Mouse (Mus musculus): ENCODE data around the gene Gata5.
A peak's percentile ranks its signal among the peaks of the same experiment; 100 is the strongest.

Gata5 gene

DNA sequence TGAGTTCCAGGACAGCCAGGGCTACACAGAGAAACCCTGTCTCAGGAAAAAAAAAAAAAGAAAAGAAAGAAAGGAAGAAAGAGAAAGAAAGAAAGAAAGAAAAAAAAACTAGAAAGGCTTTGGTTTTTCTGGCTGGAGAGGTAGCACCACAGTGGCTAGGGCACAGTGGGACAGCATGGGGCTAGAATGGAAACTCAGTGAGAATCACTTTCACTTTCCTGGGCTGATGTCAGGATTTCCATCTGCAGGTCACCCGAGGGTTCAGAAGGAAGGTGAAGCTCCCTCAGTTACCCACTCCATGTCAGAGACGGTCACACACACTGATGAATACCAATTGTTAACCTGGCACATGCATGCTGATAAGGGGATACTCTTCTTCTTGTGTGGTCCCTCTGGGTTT, 26.8 kb downstream of the Gata5 start:
- no peak for DNase-seq (ENCODE audit: low read depth)

DNA sequence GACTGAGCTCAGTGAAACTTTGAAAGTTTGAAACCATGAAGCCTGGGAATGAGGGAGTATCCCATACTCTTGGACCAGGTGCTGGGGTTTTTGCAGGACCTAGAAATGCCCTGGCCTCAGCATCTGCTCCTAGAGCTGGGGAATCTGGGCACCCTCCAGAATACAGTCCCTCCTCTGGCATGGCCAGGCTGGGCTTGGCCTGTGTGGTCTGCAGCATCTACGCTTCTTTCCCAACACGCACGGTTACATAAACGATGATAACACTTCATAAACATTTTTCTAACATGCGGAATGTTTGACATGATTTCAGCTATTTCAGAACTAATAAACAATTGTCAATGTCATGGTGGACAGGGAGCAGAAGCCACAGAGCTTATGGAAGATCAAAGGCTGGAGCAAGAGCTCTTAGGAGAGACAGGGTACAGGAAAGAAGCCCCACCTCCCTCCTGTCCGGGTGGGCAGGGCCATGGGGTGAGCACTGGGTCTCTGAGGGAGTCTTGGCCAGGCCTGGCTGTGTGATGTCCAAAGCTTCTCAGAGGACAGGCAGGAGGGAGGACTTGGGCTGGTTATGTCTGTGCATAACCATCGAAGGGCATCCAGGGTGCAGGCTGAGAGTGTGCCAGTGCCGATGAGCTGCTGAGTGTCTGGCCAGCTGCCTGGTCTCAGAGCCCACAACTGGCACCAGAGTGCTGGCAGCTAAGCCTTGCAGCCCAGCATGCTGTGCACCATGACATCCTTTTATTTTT, 27.9 kb downstream of the Gata5 start:
- no peak for DNase-seq (ENCODE audit: low read depth)

DNA sequence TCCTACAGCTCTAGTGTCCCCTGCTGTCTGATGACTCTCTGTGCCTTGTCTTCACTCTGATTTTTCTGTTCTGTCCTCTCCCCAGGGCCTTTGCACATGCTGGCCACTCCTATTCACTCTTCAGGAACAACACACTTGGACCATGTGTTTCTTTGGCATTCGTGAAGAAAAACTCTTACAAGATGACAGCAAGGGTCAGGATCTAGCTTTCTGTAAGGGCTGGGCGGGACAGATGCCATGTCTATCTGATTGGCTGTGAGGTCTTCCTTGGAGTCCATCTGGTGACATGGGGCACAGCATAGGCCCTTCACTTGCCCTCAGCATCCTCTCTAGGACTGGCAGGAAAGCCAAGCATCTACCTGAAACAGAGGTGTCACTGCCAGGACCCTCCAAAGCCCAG, 28.5 kb downstream of the Gata5 start:
- no peak for DNase-seq (ENCODE audit: low read depth)

DNA sequence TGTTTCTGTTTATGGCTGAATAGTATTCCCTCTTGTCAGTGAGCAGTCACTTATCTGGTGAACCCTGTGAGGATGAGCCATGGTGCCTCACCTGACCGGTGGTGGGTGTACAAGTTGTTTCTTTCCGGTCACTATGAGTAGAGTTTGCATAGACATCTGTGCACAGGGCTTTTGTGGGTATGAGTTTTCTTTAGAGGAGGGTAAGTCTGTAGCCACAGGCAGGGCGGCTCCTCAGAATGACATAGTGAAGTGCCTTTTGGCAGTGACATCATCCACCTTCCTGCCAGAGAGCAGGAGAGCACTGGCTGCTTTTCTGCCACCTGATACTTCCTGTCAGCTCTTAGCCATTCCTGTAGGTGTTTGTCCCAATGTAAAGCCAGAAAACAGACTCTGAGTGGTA, 29.0 kb downstream of the Gata5 start:
- no peak for DNase-seq (ENCODE audit: low read depth)

DNA sequence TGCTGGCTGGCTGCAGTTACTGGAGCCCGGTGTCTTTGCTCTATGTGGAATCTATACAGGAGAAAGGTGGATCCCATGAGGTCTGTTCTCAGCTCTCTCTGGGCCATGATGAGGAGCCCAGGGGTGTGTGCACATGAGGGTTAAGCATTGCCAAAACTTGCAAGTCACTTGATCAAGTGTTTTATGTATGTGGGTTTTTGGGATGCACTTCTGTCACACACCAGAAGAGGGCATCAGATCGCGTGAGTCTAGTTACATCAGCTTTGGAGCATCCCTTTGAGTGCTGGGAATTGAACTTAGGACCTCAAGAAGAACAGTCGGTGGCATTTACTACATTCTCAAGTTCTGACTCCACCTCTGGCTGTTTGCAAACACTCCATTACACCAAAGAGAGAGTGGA, 29.9 kb downstream of the Gata5 start:
- no peak for DNase-seq (ENCODE audit: low read depth)

DNA sequence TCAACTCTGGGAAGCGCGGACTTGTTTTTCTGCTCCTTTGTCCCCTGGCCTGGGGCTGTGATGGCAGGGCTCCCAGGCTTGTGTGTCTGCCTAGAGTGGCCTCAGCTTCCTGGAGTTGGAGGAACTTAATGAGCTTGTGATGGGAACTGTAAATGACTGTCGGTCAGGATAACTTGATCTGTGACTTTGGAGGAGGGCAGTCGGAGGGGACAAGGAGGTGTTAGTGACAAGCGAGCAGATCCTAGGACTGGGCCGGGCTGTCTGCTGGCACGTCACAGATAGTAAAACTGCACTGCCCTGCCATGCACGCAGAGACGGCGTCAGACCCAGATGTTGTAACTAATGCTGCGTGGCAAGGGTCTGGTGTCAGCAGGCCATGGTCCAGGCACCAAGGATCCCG, 31.0 kb downstream of the Gata5 start:
- no peak for DNase-seq (ENCODE audit: low read depth)

DNA sequence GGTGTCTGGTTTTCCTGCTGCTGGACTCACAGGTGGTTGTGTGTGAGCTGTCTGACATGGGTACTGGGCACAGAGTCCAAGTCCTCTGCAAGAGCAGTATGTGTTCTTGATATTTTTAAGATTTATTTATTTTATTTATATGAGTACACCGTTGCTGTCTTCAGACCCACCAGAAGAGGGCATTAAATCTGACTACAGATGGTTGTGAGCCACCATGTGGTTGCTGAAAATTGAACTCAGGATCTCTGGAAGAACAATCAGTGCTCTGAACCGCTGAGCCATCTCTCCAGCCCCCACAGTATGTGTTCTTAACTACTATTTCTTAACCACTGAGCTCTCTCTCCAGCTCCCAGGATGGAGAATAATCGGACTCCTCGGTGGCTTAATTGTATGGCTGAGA, 32.3 kb downstream of the Gata5 start:
- no peak for DNase-seq (ENCODE audit: low read depth)

DNA sequence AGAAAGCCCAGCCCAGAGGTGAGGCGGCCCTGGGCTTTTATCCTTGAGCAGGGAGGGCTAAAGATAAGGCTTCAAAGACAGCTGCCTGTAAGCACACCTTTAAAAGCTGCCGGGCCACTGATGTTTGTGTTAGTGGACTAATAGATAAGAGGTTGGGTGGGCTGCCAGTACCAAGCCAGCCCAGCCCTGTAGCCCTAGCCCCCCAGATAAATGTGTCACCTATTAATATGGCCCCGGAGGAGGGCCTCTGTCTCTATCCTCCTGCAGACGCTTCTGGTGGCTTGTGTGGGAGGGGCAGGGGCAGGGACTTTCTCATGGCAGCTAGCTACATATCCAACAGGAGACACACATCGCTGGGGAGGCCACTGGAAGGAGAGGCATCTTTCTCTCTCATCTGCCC, 33.7 kb downstream of the Gata5 start:
- no peak for DNase-seq (ENCODE audit: low read depth)

DNA sequence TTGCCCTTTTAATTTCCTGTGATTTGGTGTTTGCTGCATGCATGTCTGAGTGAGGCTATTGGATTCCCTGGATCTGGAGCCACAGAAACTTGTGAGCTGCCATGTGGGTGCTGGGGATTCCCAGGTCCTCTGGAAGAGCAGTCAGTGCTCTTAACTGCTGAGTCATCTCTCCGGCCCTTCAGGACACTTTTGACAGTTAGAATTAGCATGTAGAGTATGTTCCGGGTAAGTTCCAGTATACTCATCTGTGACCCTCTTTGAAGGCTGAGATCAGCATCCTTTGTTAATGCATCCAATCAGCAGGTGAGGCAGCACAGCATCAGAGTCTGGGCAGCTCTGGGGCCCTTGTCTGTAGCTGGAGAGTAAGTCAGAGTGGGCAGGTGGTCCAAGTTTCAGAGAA, 34.2 kb downstream of the Gata5 start:
- DNase-seq (ENCODE audit: low read depth): no peak

DNA sequence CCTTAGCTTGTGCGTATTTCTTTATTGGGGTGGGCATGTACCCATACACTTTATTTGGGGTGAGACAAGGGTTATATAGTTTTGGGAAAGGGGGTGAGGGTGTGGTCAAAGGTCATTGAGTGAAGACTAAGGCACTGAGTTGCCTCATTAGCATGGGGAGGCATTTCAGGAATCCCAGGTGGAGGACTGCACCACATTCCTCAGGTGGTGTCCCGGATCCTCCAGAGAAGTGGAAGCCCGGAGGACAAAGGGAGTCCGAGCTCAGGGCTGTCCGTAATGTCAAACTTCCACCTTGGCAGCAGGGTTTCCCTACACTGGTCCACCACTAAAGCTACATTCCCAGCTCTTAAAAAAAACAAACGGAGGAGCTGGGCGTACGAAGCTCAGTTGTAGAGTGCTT, 41.6 kb downstream of the Gata5 start:
- DNase-seq (ENCODE audit: low read depth): no peak

DNA sequence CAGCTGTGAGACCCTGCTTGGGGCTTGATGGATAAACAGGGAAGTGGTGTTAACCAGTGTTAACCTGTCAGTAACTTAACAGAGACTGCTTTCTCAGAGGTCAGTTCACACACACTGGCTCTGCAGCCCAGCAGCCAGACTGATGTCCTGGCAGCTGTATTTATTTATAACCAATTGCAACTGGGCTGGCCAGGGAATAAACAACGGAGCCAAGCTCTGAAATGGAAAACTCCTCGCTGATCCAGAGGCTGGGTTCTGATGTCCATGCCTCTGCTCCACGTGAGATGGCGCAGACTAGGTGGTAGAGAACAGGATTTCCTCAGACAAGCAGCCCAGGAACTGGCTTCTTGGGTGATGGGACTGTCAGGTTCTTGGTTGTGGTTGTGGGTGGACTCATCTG, 42.5 kb downstream of the Gata5 start:
- DNase-seq (ENCODE audit: low read depth): no peak

DNA sequence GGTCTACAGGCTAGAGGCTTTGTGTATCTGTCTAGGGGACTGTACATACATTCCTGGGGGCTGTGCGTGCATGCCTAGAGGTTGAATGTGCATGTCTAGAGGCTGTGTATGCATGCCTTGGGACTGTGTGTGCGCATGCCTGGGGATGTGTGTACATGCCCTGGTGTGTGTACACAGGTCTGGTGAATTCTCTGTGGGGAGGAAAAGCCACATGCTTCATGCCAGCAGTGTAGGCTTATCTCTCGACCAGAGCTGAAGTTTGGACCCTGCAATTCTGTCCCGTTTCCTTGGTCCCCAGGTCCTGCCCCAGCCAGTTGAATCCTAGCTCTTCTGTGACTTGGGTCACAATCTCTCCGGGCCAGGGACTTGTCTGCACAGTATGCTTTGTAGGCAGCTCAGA, 42.9 kb downstream of the Gata5 start:
- no peak for DNase-seq (ENCODE audit: low read depth)

DNA sequence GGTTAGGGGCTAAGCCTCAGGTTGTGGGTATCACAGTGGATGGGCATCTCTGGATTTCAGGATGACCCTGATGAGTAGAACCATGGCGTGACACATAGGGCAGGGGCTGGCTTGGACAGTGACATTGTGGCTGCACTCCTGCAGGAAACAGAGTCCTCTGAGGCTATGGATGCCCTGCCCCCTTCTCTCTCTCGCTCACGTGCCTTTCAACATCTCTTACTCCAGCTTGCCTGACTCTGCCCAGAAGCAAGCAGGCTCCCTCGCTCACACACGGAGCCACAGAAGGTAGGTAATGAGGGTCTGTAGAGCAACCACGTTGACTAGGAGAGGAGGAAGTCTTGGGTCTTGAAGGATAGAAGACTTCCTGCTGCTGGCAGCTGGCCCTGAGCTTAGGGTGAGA, 44.0 kb downstream of the Gata5 start:
- DNase-seq (ENCODE audit: low read depth): no peak

DNA sequence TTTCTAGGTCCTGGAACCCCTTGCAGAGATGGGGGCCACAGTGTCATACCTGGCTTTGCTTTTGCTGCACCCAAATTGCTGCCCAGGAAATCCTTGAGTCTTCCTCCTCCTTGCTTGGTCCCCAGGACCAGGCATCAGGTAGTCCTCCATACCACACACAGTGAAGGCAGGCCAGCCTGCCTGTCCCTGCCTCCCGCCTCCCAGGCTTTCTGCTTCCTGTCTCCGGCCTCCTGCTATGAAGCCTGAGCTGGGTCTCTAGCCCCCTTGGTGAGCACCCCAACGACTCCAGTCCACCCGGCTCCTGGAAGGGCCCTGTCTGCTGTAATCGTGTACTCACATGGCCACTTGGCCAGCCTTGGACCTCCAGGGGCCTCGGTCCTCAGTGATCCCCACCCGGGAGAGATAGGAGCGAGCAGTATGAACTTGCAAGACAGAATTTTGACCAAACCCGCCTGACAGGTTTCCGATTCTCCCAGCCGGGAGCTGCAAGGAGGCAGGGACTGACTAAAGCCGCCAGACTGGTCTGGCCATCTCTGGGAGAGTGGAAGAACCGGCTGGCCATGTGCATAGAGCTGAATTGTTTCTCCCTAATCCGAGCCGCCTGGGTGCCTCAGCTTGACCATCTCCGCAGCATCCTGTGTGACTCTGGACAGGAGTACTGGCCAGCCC, 44.9 kb downstream of the Gata5 start, which contains the start of gene Rbbp8nl:
TSS of gene Rbbp8nl (minus strand) at position 440 of the 669 bp plus-strand sequence.
- no peak for DNase-seq (ENCODE audit: low read depth)

DNA sequence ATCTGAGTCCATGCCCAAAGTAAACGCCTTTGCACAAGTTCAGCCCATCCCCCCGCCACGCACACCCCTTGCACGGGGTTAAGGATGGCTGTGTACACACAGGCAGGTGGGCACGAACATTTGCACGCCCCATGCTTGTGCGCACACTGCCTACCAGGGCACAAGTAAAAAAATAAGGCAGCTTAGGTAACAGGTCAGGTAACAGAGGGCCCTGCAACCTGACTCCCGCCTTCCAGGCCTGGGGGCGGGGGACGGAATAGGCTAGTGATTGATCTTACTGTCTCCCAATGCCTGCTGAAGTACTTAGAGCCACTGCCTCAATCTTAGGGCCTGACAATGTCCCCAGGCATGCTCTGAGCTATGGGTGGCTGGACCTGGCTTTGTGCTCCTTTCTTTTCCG, 45.5 kb downstream of the Gata5 start:
- DNase-seq (ENCODE audit: low read depth): no peak

DNA sequence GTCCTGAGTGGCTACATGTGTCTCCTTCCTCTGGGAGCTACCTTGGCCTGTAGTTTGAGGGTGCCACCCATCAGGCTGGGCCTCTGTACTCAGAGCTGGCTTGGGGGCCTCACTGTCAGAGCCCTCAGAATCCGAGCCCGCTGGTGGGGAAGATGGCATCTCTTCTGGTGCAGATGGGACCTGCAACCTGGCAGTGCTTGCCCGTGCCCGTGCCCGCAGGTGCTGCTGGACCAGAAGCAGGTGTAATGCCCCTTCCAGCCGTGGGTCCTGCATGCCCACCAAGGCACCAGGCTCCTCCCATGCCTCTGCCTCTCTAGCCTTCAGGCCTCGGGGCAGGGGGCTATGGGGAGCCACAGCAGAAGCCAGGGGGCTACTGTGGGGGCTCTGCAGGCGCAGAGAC, 55.2 kb downstream of the Gata5 start:
- DNase-seq (ENCODE audit: low read depth): no peak

DNA sequence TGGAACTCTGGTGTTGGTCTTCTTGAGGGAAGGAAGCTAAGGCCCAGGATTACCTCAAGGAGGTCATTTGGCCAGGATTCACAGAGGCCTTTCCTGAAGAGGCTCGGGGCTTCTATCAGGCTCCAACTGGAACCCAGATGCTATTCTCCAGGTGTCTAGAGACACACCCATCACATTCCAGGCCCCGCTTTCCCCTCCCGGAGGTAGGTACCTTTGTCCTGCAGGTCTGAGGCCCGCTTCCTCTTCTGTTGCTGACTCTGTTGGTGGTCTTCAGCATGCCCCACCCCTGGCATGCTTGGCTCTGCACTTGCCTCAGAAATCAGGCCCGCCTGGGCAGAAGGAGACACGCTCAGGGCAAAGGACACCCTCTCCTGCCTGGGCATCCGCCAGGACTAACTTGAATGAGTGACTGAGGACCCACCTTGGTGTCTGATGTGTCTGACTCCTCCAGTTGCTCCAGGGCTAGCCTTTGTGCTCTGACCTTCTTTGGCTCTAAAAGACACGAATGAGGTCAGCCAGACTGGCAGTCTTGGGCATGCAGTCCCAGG, 56.7 kb downstream of the Gata5 start:
- no peak for DNase-seq (ENCODE audit: low read depth)

DNA sequence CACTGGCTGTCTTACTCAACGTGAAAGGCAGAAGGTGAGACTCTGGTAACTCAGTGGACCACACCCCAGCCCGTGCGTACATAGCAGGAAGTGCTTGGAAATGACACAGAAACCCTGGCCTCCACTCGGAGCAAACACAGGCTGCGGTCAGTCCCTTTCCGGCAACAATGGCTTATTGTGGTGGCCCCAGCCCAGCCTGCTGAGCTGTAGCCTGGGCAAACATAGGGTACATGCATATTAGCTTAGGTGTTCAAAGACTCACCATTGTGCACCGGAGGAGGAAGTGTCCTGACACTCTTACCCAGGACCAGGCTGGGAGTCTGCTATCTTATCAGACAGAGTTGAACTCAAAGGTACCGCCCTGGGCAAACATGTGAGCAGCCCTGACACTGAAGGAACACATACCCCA, 57.6 kb downstream of the Gata5 start:
- DNase-seq (ENCODE audit: low read depth): peak; percentile 41

DNA sequence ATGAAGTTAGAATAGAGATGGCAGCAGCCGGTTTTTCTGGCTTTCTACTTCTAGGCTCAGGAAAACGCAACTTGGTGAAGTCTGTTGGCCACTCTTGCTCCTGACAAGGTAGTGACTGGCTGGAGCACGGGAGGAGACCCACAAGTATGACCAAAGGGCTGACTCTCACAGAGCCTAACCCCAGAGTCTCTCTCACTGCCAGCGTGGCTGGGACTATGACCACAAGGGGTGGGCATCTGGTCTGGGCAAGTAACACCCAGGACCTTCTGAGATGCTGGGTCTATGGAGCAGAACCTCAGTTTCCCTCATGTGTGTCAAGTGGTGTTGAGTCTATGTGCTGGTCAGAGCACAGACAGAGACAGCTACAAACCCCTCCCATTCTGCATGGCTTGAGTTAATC, 58.1 kb downstream of the Gata5 start:
- DNase-seq (ENCODE audit: low read depth): no peak

DNA sequence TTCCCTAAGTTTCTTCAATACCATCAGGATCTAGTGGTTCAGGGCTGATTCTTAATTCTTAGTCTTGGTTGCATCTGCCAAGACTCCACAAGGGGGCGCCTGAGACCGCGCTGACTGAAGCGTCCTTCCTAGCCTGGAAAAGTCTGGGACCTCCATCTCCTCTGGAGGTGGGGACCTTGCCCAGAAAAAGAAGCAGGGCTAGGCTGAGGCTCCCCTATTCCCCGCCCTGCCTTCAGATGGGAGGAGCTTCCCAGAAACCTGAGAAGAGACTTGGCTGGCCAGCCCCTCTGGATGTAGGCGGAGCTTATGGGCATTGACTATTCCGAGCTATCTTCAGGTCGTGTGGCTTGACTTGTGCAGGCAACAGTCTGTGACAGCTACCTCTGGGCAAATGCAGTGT, 58.7 kb downstream of the Gata5 start:
- peak; percentile 77 for DNase-seq (ENCODE audit: low read depth)

Data from c-Kit-positive CD71-negative TER-119-negative erythroid progenitor cells, embryonic 14.5 days (primary cell).